Mouse (Mus musculus): ENCODE results near the gene Scn8a. TPM values are rescaled to one million over a fixed set of nuclear protein-coding genes. Genes with fewer than 3 reads are reported as not detected.

Gene Scn8a
- polyA plus RNA-seq, 1 experiment from 2014 or later: 19.0 TPM

DNA sequence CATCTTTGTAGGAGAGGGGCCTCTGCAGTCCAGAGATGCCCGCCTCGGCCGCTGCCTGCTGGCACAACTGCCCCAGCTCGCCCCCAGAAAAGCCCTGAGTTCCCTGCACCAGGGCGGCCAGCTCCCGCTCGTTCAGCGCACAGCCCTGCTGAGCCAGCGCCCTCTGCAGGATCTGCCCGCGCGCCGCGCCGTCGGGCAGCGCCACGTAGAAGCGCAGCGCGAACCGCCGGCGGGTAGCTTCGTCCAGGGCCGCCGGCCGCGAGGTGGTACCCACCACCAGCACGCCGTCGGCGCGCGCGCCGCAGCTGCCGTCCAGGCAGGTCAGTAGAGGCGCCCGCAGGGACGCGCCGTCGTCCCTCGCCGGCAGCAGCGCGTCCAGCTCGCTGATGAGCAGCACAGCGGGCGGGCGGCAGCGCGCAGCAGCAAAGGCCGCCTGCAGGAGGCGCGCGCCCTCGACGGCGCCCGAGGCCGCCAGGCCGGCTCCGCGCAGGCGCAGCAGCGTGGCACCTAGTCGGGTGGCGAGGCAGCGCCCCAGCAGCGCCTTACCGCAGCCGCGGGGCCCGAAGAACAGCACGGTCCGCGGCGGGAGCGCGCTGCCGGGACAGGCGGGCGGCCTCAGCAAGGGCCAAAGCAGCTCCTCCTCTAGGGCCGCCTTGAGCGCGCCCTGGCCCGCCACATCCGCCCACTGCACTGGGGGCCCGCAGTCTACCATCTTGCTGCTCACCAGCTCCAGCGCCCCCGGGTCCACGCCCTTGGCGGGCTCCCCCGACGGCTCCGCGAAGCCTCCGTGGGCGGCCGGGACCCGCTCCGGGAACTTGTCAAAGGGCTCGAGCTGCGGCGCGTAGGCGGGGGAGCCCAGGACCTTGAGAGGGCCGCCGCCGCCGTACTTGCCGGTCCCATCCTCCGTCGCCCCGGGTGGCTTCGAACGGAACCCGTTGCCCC, 183.2 kb downstream of the Scn8a start:
- H3K4me1 ChIP-seq (ENCODE audit: control insufficient read depth, insufficient read depth, low read length): 0 out of 2 replicates have a peak, but pooled peaks cover 4% of the 10 kb centered on the region
- H3K27me3 ChIP-seq (ENCODE audit: control insufficient read depth, insufficient read depth, low read length): peaks cover 61% of the 10 kb centered on the region
- no peaks in the 10 kb centered on the region for H3K36me3 ChIP-seq (ENCODE audit: control insufficient read depth, insufficient read depth, low read length)
- H3K27ac ChIP-seq (replicated peaks; ENCODE audit: low read depth, low read length): no peak overlapping the region
- H3K4me3 ChIP-seq (replicated peaks; ENCODE audit: low read depth, low read length): peak overlapping the region; percentile 34
- ATAC-seq (ENCODE audit: low FRiP score, low TSS enrichment): no peak
- H3K9me3 ChIP-seq (ENCODE audit: control insufficient read depth, low read length): no peaks in the 10 kb centered on the region
- H3K4me2 ChIP-seq (ENCODE audit: low read length): peak overlapping the region; percentile 59
- DNase-seq: peak; percentile 78
- no peak overlapping the region; the same call in 1 of the 2 replicates for H3K9ac ChIP-seq (replicated peaks; ENCODE audit: low read length)
- WGBS: 14% methylated on average over 113 of the region's 120 CpGs

DNA sequence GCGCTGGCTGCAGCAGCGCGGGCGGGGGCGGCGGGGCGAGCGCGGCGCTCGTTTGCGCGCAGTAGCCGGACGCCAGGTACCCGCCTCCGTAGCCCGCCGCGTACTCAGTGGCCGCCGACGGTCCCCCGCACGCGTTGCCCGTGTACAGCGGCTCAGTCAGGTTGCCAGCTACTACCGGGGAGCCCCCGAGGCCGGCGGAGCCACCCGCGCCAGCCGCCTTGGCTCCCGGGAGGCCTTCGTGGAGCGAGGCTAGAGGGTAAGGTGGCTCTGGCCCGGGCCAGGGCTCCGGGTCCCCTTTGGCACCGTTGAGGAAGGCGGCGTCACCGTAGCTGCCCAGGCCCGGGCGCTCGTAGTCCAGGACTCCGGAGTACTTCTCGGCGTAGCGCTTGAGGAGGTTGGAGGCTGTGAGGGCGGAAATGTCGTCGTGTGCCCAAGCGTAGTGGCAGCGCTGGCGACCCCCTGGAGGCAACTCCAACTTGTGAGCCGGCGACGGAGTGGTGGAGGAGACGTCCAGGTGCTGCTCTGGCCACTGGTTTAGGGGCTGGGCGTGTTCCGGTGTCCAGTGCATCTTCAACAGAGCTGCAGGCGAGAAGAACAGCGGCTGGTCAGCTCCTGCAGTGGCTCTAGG, 184.3 kb downstream of the Scn8a start:
- no peak overlapping the region for H3K27ac ChIP-seq (replicated peaks; ENCODE audit: low read depth, low read length)
- ATAC-seq (ENCODE audit: low FRiP score, low TSS enrichment) (no peak), DNase-seq (peak; percentile 49)
- peak overlapping the region; percentile 59 for H3K4me2 ChIP-seq (ENCODE audit: low read length)
- H3K9ac ChIP-seq (replicated peaks; ENCODE audit: low read length): no peak overlapping the region; the same call in 1 of the 2 replicates
- peak overlapping the region; percentile 34 for H3K4me3 ChIP-seq (replicated peaks; ENCODE audit: low read depth, low read length)
- H3K36me3 ChIP-seq (ENCODE audit: control insufficient read depth, insufficient read depth, low read length): no peaks in the 10 kb centered on the region
- 7% methylated on average over 61 of the region's 65 CpGs for WGBS
- H3K9me3 ChIP-seq (ENCODE audit: control insufficient read depth, low read length): no peaks in the 10 kb centered on the region
- H3K27me3 ChIP-seq (ENCODE audit: control insufficient read depth, insufficient read depth, low read length): peaks cover 50% of the 10 kb centered on the region
- H3K4me1 ChIP-seq (ENCODE audit: control insufficient read depth, insufficient read depth, low read length): 0 out of 2 replicates have a peak, but pooled peaks cover 4% of the 10 kb centered on the region

DNA sequence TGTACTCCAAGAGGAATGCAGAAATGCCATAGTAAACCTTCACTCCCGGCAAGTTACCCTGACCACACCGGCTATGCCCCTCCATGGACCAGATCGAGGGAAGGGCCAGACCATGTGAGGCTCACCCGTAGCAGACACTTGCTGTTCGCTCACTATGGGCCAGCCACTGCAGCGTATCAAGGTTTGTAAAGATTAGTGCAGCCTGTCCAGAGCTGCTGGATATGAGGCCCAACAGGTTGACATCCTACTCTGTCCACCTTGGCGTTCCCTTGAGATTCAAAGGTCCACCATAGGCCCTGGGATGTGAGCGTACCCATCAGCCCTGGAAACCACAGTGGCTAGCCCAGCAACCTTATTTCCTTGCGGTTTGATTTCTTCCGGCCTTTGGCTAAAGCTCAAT, 184.9 kb downstream of the Scn8a start:
- no peak overlapping the region for H3K4me2 ChIP-seq (ENCODE audit: low read length)
- 61% methylated on average over 10 of the region's 10 CpGs for WGBS

DNA sequence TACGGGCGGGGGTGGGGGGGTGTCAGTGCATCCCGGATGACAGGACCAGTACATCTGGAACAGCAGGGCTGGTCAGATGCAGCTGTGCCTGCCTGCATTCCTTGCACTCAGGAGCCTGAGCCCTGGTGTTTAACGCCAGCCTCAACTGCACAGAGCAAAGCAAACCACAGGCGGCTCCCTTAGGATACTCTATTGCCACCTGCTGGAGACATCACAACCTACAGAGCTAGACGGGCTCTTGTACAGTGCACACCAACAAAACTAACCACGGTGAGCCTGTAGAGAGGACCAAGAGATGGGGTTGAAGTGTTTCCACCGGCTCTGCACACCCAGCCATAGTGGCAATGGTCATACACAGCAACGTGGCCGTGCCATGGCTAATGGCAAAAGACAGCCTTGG, 186.6 kb downstream of the Scn8a start:
- H3K9ac ChIP-seq (replicated peaks; ENCODE audit: low read length): no peak overlapping the region
- peaks cover 40% of the 10 kb centered on the region for H3K27me3 ChIP-seq (ENCODE audit: control insufficient read depth, insufficient read depth, low read length)
- H3K27ac ChIP-seq (replicated peaks; ENCODE audit: low read depth, low read length): no peak overlapping the region
- WGBS: 41% methylated on average over 10 of the region's 10 CpGs
- H3K4me3 ChIP-seq (replicated peaks; ENCODE audit: low read depth, low read length): no peak overlapping the region
- no peak overlapping the region for H3K4me2 ChIP-seq (ENCODE audit: low read length)
- DNase-seq: peak; percentile 86
- H3K36me3 ChIP-seq (ENCODE audit: control insufficient read depth, insufficient read depth, low read length): no peaks in the 10 kb centered on the region
- peaks cover 16% of the 10 kb centered on the region for H3K4me1 ChIP-seq (ENCODE audit: control insufficient read depth, insufficient read depth, low read length)
- peak; percentile 57; the same call in 1 of the 2 replicates for ATAC-seq (ENCODE audit: low FRiP score, low TSS enrichment)
- no peaks in the 10 kb centered on the region for H3K9me3 ChIP-seq (ENCODE audit: control insufficient read depth, low read length)

More for the DNA sequence above, 184.9 kb downstream of the Scn8a start:
- ATAC-seq (ENCODE audit: low FRiP score, low TSS enrichment) (no peak), DNase-seq (no peak)
- Histone ChIP-seq H3K27me3 (ENCODE audit: control insufficient read depth, insufficient read depth, low read length) (peaks cover 46% of the 10 kb centered on the region), H3K9ac (replicated peaks; ENCODE audit: low read length) (no peak overlapping the region), H3K36me3 (ENCODE audit: control insufficient read depth, insufficient read depth, low read length) (no peaks in the 10 kb centered on the region), H3K27ac (replicated peaks; ENCODE audit: low read depth, low read length) (no peak overlapping the region), H3K4me3 (replicated peaks; ENCODE audit: low read depth, low read length) (no peak overlapping the region), H3K4me1 (ENCODE audit: control insufficient read depth, insufficient read depth, low read length) (peaks cover 7% of the 10 kb centered on the region; the same call in 1 of the 2 replicates), H3K9me3 (ENCODE audit: control insufficient read depth, low read length) (no peaks in the 10 kb centered on the region)

DNA sequence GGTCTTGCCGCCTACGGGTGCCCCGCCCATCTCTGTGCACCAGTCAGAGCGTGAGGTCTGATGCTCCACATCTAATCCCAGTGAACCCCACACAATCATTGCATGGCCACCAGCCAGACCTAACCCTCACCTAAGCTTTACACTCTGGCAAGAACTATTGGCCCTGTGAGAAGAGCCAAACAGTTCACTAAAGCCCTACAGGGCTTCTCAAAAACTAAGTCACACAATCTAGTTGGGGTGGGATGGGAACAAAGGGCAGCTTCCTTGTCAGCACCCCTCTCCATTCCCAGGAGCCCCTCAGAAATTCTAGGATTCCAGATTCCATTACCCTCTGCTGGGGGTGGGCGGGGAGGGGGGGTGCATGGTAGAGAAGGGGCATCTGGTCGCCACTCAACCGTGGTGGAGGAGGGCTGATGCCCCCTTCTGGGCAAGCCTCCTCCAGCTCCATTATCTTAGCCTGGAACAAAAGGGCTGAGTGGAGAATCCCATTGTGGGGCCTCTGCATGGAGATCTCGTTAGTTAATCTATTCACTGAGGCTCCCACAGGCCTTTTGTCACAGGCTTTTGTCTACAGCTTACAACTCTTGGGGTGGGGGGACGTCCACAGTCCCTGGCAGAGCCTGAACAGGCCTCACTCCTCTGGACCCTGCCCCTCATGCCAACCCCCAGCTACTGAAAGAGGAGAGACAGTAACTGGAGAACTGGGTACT, 190.1 kb downstream of the Scn8a start:
- Histone ChIP-seq H3K27me3 (ENCODE audit: control insufficient read depth, insufficient read depth, low read length) (peaks cover 10% of the 10 kb centered on the region; the same call in 1 of the 2 replicates), H3K4me3 (replicated peaks; ENCODE audit: low read depth, low read length) (no peak overlapping the region), H3K36me3 (ENCODE audit: control insufficient read depth, insufficient read depth, low read length) (no peaks in the 10 kb centered on the region), H3K9ac (replicated peaks; ENCODE audit: low read length) (no peak overlapping the region), H3K4me1 (ENCODE audit: control insufficient read depth, insufficient read depth, low read length) (peaks cover 12% of the 10 kb centered on the region), H3K27ac (replicated peaks; ENCODE audit: low read depth, low read length) (no peak overlapping the region), H3K9me3 (ENCODE audit: control insufficient read depth, low read length) (no peaks in the 10 kb centered on the region), H3K4me2 (ENCODE audit: low read length) (no peak overlapping the region)
- DNase-seq (peak; percentile 55), ATAC-seq (ENCODE audit: low FRiP score, low TSS enrichment) (peak; percentile 43; the same call in 1 of the 2 replicates)
- 6% methylated on average over 9 of the region's 9 CpGs for WGBS

DNA sequence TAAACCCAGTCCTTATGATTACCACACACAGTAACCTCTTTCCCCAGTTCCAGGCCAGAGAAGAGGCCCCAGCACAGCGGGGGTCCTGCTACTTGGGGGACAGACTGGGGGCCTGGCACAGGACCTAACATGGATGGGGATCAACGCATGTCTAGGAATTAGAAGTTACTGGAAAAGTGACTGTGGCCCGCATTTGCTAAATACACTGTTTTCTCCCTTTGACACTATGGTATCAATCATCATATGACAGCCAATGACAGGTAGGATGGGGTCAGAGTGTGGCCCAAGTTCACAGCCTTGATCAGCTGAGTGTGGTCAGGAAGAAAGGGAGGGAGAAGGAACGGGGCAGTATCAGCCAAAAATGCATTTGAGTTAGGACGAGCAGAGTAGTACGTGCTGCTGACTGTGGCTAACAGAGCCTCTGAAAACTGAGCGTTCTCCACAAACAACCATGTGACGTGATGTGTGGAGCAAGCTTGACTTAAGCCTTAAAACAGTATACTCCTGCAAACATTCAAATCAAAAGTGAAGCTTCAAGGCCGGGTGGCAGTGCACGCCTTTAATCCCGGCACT, 190.7 kb downstream of the Scn8a start:
- H3K27ac ChIP-seq (replicated peaks; ENCODE audit: low read depth, low read length): no peak overlapping the region
- WGBS: 23% methylated on average over 11 of the region's 11 CpGs

DNA sequence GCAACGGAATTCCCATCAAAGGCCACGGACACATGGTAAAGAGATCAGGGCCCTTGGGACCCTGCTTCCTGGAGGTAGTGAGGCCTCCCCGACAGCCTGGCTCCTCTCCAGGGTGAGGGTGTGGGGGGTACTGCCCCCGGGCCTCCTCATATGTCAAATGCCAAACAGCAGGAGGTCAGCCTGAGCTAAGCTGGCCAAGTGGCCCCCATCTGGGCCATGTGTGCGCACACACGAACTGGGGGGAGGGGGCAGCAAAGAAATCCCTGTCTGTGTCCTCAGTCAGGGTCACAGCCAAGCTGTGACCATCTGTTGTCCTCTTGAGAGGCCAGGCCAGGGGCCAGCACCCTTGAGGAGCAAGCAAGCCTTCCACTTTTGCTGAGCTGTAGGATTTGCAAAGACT, 195.4 kb downstream of the Scn8a start:
- Histone ChIP-seq H3K4me2 (ENCODE audit: low read length) (no peak overlapping the region), H3K27ac (replicated peaks; ENCODE audit: low read depth, low read length) (no peak overlapping the region), H3K36me3 (ENCODE audit: control insufficient read depth, insufficient read depth, low read length) (no peaks in the 10 kb centered on the region), H3K4me1 (ENCODE audit: control insufficient read depth, insufficient read depth, low read length) (peaks cover 36% of the 10 kb centered on the region), H3K9me3 (ENCODE audit: control insufficient read depth, low read length) (no peaks in the 10 kb centered on the region), H3K4me3 (replicated peaks; ENCODE audit: low read depth, low read length) (no peak overlapping the region), H3K9ac (replicated peaks; ENCODE audit: low read length) (no peak overlapping the region), H3K27me3 (ENCODE audit: control insufficient read depth, insufficient read depth, low read length) (no peaks in the 10 kb centered on the region)
- WGBS: 16% methylated on average over 6 of the region's 6 CpGs
- ATAC-seq (ENCODE audit: low FRiP score, low TSS enrichment) (no peak), DNase-seq (no peak)

More for the DNA sequence above, 190.7 kb downstream of the Scn8a start:
- DNase-seq: no peak
- ATAC-seq (ENCODE audit: low FRiP score, low TSS enrichment): no peak
- H3K4me2 ChIP-seq (ENCODE audit: low read length): no peak overlapping the region
- no peaks in the 10 kb centered on the region for H3K9me3 ChIP-seq (ENCODE audit: control insufficient read depth, low read length)
- H3K4me1 ChIP-seq (ENCODE audit: control insufficient read depth, insufficient read depth, low read length): peaks cover 17% of the 10 kb centered on the region
- no peak overlapping the region for H3K4me3 ChIP-seq (replicated peaks; ENCODE audit: low read depth, low read length)
- H3K36me3 ChIP-seq (ENCODE audit: control insufficient read depth, insufficient read depth, low read length): no peaks in the 10 kb centered on the region
- H3K9ac ChIP-seq (replicated peaks; ENCODE audit: low read length): no peak overlapping the region
- peaks cover 3% of the 10 kb centered on the region; the same call in 1 of the 2 replicates for H3K27me3 ChIP-seq (ENCODE audit: control insufficient read depth, insufficient read depth, low read length)

DNA sequence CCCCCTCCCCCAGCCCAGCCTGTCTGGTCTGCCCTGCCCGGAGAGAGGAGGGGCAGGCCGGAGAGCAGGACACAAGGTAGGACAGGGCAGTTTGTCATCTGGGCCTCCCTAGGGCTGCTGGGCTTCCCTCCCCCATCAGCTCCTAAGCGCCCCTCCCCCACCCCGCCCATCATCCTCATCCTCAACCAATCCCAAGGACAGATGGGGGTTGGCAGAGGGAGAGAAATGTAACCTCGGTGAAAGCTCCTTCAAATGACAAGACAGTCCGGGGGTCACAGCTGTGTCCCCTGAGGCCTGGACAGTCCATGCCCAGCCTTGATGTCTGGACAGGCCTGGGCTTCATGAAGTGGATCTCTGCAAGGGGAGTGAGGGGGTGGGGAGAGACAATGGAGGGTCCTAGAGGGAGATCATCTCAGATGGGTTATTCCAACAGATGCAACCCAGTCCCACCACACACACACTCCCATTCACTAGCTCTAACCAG, 196.7 kb downstream of the Scn8a start:
- Histone ChIP-seq H3K9me3 (ENCODE audit: control insufficient read depth, low read length) (no peaks in the 10 kb centered on the region), H3K9ac (replicated peaks; ENCODE audit: low read length) (no peak overlapping the region; the same call in 1 of the 2 replicates), H3K27me3 (ENCODE audit: control insufficient read depth, insufficient read depth, low read length) (no peaks in the 10 kb centered on the region), H3K4me3 (replicated peaks; ENCODE audit: low read depth, low read length) (no peak overlapping the region), H3K4me2 (ENCODE audit: low read length) (no peak overlapping the region), H3K4me1 (ENCODE audit: control insufficient read depth, insufficient read depth, low read length) (peaks cover 41% of the 10 kb centered on the region), H3K36me3 (ENCODE audit: control insufficient read depth, insufficient read depth, low read length) (no peaks in the 10 kb centered on the region), H3K27ac (replicated peaks; ENCODE audit: low read depth, low read length) (peak overlapping the region; percentile 26; the same call in 1 of the 2 replicates)
- DNase-seq: no peak
- ATAC-seq (ENCODE audit: low FRiP score, low TSS enrichment): peak; percentile 29; the same call in 1 of the 2 replicates
- WGBS: 12% methylated on average over 6 of the region's 6 CpGs
